Mouse (Mus musculus) spleen, adult 2 months (tissue): ENCODE results near the gene Ikzf4.

ENCODE experiments used
- CTCF ChIP-seq: fragments of 200-500 bp; IDR thresholded peaks from 2 replicates; pipeline ENCODE4 v1.5.1; 2011; ENCODE audit warnings: mild to moderate bottlenecking, inconsistent platforms; ENCODE audit not compliant: insufficient read depth, insufficient read length, insufficient replicate concordance; ENCODE audit errors: extremely low read depth
- POLR2A ChIP-seq: fragments of 200-500 bp; IDR thresholded peaks from 2 replicates; pipeline ENCODE4 v1.6.1; 2011; ENCODE audit warnings: low read depth, low read length, inconsistent platforms

DNA sequence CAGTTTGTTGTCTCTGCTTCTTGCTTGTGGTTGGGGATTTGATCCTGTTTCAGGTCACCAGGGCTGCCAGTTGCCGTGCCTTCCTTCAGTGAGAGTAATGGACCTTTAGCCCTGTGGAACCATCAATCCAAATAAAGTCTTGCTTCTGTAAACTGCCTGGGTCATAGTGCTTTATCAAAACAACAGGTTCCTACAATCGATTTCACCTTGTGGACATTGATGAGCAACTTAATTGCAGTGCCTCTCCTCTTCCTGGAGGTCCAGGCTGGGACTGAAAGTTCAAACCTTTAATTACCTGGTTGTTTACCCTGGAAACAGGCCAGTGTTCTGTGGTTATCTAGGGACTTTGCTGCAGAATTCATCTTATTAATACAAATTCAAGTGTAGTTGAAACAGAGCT, 47.3 kb downstream of the Ikzf4 start:
- TF ChIP-seq POLR2A (no peak), CTCF (no peak)
